Mouse (Mus musculus) ES-Bruce4 (cell line): ENCODE measurements around the gene Mark4. TPM values are rescaled to one million over a fixed set of nuclear protein-coding genes. Genes with fewer than 3 reads are reported as not detected.

ENCODE experiments used
- H3K27ac ChIP-seq: 2 replicates; pipeline ENCODE4 v1.5.1; 2012; ENCODE audit warnings: low read length, inconsistent platforms; ENCODE audit not compliant: insufficient read depth
- H3K27me3 ChIP-seq: 2 replicates; pipeline ENCODE4 v1.6.1; 2012; ENCODE audit warnings: mild to moderate bottlenecking, low read length, inconsistent platforms; ENCODE audit not compliant: control insufficient read depth, poor library complexity, insufficient read depth, severe bottlenecking
- H3K36me3 ChIP-seq: 2 replicates; pipeline ENCODE4 v1.6.1; 2012; ENCODE audit warnings: inconsistent platforms, mild to moderate bottlenecking, low read length, moderate library complexity; ENCODE audit not compliant: control insufficient read depth, poor library complexity, insufficient read depth, severe bottlenecking
- H3K4me1 ChIP-seq: one replicate; pipeline ENCODE4 v1.8.1; 2011; ENCODE audit warnings: low read length; ENCODE audit not compliant: control insufficient read depth, insufficient read depth
- H3K4me3 ChIP-seq: 2 replicates; pipeline ENCODE4 v1.5.1; 2011; ENCODE audit warnings: low read depth, mild to moderate bottlenecking, low read length
- H3K9ac ChIP-seq: 2 replicates; pipeline ENCODE4 v1.6.1; 2012; ENCODE audit warnings: low read depth, mild to moderate bottlenecking, inconsistent platforms; ENCODE audit not compliant: poor library complexity, severe bottlenecking
- H3K9me3 ChIP-seq: replicated peaks from 2 replicates; pipeline ENCODE4 v1.6.1; 2012; ENCODE audit warnings: mild to moderate bottlenecking, low read length, inconsistent platforms; ENCODE audit not compliant: control insufficient read depth, poor library complexity, insufficient read depth, severe bottlenecking
- CTCF ChIP-seq: IDR thresholded peaks from one replicate; pipeline ENCODE4 v1.8.1; 2011; ENCODE audit warnings: low read depth, low read length
- EP300 ChIP-seq: IDR thresholded peaks from 2 replicates; pipeline ENCODE4 v1.6.1; 2011; ENCODE audit warnings: low read depth, low read length; ENCODE audit not compliant: insufficient read depth
- POLR2A ChIP-seq: IDR thresholded peaks from one replicate; pipeline ENCODE4 v1.8.1; 2011; ENCODE audit warnings: low read length; ENCODE audit not compliant: insufficient read depth
- polyA plus RNA-seq: library from polyadenylated mRNA; stranded (reverse); fragments of >200 nt; gene quantifications from 2 replicates; pipeline ENCODE4 v1.2.4, GENCODE M21; 2011; ENCODE audit warnings: low read depth; ENCODE audit not compliant: missing spikeins, insufficient read depth, insufficient read length

The Mark4 gene
- polyA plus RNA-seq, 1 experiment = 33.3 TPM

DNA sequence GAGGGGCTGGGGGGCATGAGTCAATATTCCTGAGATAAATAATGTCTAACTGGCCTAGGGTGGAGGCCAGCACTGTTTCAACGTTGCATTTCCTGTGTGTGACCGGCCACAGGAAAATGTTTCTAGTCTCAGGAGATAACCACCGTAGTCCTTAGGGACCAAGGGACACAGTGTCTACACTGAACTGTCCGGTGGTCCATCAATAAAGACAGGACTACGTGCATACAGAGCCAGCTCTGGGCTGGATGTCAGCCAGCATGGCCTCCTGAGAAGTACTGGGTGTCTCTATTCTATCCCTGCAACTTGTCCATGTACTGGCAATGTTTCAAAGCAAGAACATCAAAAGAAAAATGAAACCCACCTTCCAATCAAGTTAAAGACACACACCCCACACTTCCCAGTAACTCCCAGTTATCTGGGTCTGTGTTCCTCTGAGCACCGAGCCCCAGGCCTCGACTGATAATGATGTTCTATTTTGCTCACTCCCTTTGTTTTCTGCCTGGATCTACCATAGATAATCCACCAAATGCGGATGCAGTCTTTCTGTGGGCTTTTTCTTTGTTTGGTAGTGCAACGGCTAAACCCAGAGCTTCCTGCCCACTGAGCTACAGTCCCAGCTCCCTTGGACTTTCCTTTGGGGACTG lies 17.1 kb downstream of the Mark4 start:
- H3K9ac ChIP-seq = no peak overlapping the region
- TF ChIP-seq EP300 (no peak), POLR2A (no peak), CTCF (no peak)
- H3K4me3 ChIP-seq = no peak overlapping the region
- H3K9me3 ChIP-seq = no peaks in the 10 kb centered on the region
- H3K36me3 ChIP-seq = no peaks in the 10 kb centered on the region
- H3K4me1 ChIP-seq = no peaks in the 10 kb centered on the region
- no peaks in the 10 kb centered on the region for H3K27me3 ChIP-seq
- no peak overlapping the region for H3K27ac ChIP-seq

DNA sequence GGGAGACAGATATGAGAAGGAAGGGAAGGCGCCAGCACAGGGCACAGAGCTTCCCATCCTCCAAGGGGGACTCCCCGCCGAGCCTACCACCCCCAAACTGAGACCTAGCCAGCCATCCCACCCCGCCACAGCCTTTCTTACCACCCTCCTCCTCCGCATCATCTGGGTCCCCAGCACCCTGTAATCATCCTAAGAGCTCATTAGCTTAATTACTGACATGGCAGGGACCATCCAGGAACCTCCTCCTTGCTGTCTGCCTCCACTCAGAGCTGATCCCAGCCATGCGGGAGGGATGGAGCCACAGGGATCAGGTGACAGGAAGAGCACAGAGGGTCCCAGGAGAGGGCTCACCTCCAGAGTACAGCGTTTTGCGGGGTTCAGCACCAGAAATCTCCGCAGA lies 21.6 kb downstream of the Mark4 start:
- Histone ChIP-seq H3K9me3 (no peaks in the 10 kb centered on the region), H3K27ac (no peak overlapping the region), H3K36me3 (peaks cover 2% of the 10 kb centered on the region; the same call in 1 of the 2 replicates), H3K27me3 (no peaks in the 10 kb centered on the region), H3K9ac (no peak overlapping the region), H3K4me3 (no peak overlapping the region), H3K4me1 (peaks cover 2% of the 10 kb centered on the region)
- TF ChIP-seq EP300 (no peak), CTCF (no peak), POLR2A (no peak)

DNA sequence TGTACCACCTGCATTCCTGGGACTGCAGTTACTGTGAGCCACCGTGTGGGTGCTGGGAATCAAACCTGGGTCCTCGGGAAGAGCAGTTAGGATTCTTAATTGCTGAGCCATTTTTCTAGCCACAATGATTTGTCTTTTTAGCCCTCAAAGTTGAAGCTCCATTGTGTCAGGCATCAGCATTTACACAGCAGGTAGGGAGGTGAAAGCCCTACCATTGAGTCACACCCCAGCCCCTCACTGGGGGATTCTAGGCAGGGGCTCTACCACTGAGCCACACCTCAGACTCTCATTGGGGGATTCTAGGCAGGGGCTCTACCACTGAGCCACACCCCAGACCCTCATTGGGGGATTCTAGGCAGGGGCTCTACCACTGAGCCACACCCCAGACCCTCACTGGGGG lies 22.3 kb downstream of the Mark4 start:
- no peak overlapping the region for H3K27ac ChIP-seq
- no peak for TF ChIP-seq CTCF
- no peak for TF ChIP-seq POLR2A
- TF ChIP-seq EP300 = no peak
- H3K4me1 ChIP-seq = peaks cover 2% of the 10 kb centered on the region
- peaks cover 5% of the 10 kb centered on the region for H3K36me3 ChIP-seq
- no peaks in the 10 kb centered on the region for H3K27me3 ChIP-seq
- no peaks in the 10 kb centered on the region for H3K9me3 ChIP-seq
- no peak overlapping the region for H3K4me3 ChIP-seq
- no peak overlapping the region for H3K9ac ChIP-seq

DNA sequence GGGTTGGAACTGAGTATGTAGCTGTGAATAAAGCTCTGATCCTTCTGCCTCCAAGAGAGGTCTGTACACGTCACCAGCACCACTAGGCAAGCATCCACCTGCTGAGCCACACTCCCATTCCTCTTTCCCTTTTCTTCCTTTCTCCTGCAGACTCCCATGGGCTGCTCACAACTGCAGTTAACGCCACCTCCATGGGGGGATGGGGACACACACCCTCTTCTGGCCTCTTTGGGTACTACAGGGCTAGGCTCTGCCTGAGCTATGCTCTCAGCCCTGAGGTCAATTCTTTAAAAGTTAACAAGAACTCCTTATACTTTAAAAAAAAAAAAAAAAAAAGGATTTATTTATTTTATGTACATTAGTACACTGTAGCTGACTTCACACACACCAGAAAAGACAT lies 26.1 kb downstream of the Mark4 start:
- peaks cover 9% of the 10 kb centered on the region for H3K36me3 ChIP-seq
- TF ChIP-seq POLR2A = no peak
- peak; percentile 53 for TF ChIP-seq CTCF
- H3K4me1 ChIP-seq = peaks cover 2% of the 10 kb centered on the region
- no peak overlapping the region for H3K27ac ChIP-seq
- no peak overlapping the region for H3K4me3 ChIP-seq
- H3K9me3 ChIP-seq = no peaks in the 10 kb centered on the region
- H3K9ac ChIP-seq = no peak overlapping the region
- no peaks in the 10 kb centered on the region for H3K27me3 ChIP-seq

GRCm38 (mm10) chr7:19430402-19430801 lies 28.2 kb downstream of the Mark4 start:
- Histone ChIP-seq H3K4me3 (no peak overlapping the region), H3K27me3 (no peaks in the 10 kb centered on the region), H3K4me1 (peaks cover 4% of the 10 kb centered on the region), H3K36me3 (peaks cover 9% of the 10 kb centered on the region), H3K27ac (no peak overlapping the region), H3K9me3 (no peaks in the 10 kb centered on the region), H3K9ac (no peak overlapping the region)
- TF ChIP-seq POLR2A (no peak), EP300 (no peak), CTCF (no peak)

DNA sequence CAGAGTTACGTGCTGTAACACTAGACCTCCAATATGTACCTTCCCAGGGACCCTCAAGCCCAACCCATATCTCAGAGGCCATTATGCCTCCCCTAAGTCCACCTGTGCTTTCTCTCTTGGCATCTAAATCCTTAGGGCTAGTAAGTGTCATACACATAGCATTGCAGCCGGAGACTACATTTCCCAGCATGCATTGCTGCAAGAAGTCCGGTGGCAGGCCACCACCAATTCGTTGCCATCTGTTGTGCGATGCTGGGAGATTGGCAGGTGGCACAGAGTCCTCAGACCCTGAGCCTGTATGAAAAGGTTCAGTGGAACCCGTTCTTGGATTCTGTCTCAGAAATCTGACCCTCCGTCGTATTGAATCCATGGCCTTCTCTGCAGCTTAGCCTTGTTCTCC lies 28.9 kb downstream of the Mark4 start:
- H3K4me3 ChIP-seq = no peak overlapping the region
- peaks cover 9% of the 10 kb centered on the region for H3K36me3 ChIP-seq
- H3K9me3 ChIP-seq = no peaks in the 10 kb centered on the region
- TF ChIP-seq POLR2A (no peak), EP300 (no peak), CTCF (no peak)
- H3K4me1 ChIP-seq = peaks cover 3% of the 10 kb centered on the region
- H3K27me3 ChIP-seq = no peaks in the 10 kb centered on the region
- no peak overlapping the region for H3K9ac ChIP-seq
- no peak overlapping the region for H3K27ac ChIP-seq
